Mouse (Mus musculus): ENCODE data around the gene Plaur. TPM values are rescaled to one million over a fixed set of nuclear protein-coding genes. Genes with fewer than 3 reads are reported as not detected.
A peak's percentile ranks its signal among the peaks of the same experiment; 100 is the strongest.

Gene Plaur
- polyA plus RNA-seq, 1 experiment from 2014 or later = 1.4 TPM

GRCm38 (mm10) chr7:24499856-24500577 lies 37.7 kb downstream of the Plaur start:
- Histone ChIP-seq H3K27me3 (ENCODE audit: control insufficient read depth, insufficient read depth, low read length) (peaks cover 18% of the 10 kb centered on the region), H3K9me3 (ENCODE audit: control insufficient read depth, low read length) (no peaks in the 10 kb centered on the region), H3K4me2 (peak overlapping the region; percentile 31; the same call in 1 of the 2 replicates), H3K4me3 (ENCODE audit: low read depth, low read length) (no peak overlapping the region), H3K27ac (ENCODE audit: low read depth, low read length) (no peak overlapping the region), H3K4me1 (ENCODE audit: control insufficient read depth, insufficient read depth, low read length) (peaks cover 20% of the 10 kb centered on the region), H3K36me3 (ENCODE audit: control insufficient read depth, insufficient read depth, low read length) (peaks cover 11% of the 10 kb centered on the region), H3K9ac (ENCODE audit: low read length) (0 out of 2 replicates have a peak overlapping the region, but pooled peaks have one; percentile 10)
- 17% methylated on average over 43 of the region's 43 CpGs for WGBS
- ATAC-seq (ENCODE audit: low FRiP score) (peak; percentile 31; the same call in 1 of the 2 replicates), DNase-seq (ENCODE audit: low spot score, missing footprints) (peak; percentile 92)

GRCm38 (mm10) chr7:24500929-24501328 lies 38.6 kb downstream of the Plaur start:
- Histone ChIP-seq H3K9ac (ENCODE audit: low read length) (no peak overlapping the region), H3K9me3 (ENCODE audit: control insufficient read depth, low read length) (no peaks in the 10 kb centered on the region), H3K4me1 (ENCODE audit: control insufficient read depth, insufficient read depth, low read length) (peaks cover 29% of the 10 kb centered on the region), H3K4me3 (ENCODE audit: low read depth, low read length) (no peak overlapping the region), H3K27ac (ENCODE audit: low read depth, low read length) (no peak overlapping the region), H3K36me3 (ENCODE audit: control insufficient read depth, insufficient read depth, low read length) (peaks cover 11% of the 10 kb centered on the region), H3K4me2 (no peak overlapping the region), H3K27me3 (ENCODE audit: control insufficient read depth, insufficient read depth, low read length) (peaks cover 18% of the 10 kb centered on the region)
- no peak for DNase-seq (ENCODE audit: low spot score, missing footprints)
- WGBS = 29% methylated on average over 7 of the region's 7 CpGs
- no peak for ATAC-seq (ENCODE audit: low FRiP score)

GRCm38 (mm10) chr7:24501492-24501891 lies 39.2 kb downstream of the Plaur start:
- DNase-seq (ENCODE audit: low spot score, missing footprints) = no peak
- Histone ChIP-seq H3K4me2 (no peak overlapping the region), H3K4me3 (ENCODE audit: low read depth, low read length) (no peak overlapping the region), H3K9me3 (ENCODE audit: control insufficient read depth, low read length) (no peaks in the 10 kb centered on the region), H3K27me3 (ENCODE audit: control insufficient read depth, insufficient read depth, low read length) (peaks cover 18% of the 10 kb centered on the region), H3K27ac (ENCODE audit: low read depth, low read length) (no peak overlapping the region), H3K36me3 (ENCODE audit: control insufficient read depth, insufficient read depth, low read length) (peaks cover 11% of the 10 kb centered on the region), H3K4me1 (ENCODE audit: control insufficient read depth, insufficient read depth, low read length) (peaks cover 33% of the 10 kb centered on the region), H3K9ac (ENCODE audit: low read length) (no peak overlapping the region)
- 55% methylated on average over 21 of the region's 21 CpGs for WGBS
- ATAC-seq (ENCODE audit: low FRiP score) = no peak

GRCm38 (mm10) chr7:24504004-24504403 lies 41.7 kb downstream of the Plaur start:
- no peak for DNase-seq (ENCODE audit: low spot score, missing footprints)
- H3K9ac ChIP-seq (ENCODE audit: low read length) = peak overlapping the region; percentile 31; the same call in 1 of the 2 replicates
- no peak overlapping the region for H3K4me3 ChIP-seq (ENCODE audit: low read depth, low read length)
- peaks cover 13% of the 10 kb centered on the region for H3K27me3 ChIP-seq (ENCODE audit: control insufficient read depth, insufficient read depth, low read length)
- H3K9me3 ChIP-seq (ENCODE audit: control insufficient read depth, low read length) = no peaks in the 10 kb centered on the region
- H3K27ac ChIP-seq (ENCODE audit: low read depth, low read length) = no peak overlapping the region
- H3K36me3 ChIP-seq (ENCODE audit: control insufficient read depth, insufficient read depth, low read length) = peaks cover 11% of the 10 kb centered on the region
- peaks cover 41% of the 10 kb centered on the region for H3K4me1 ChIP-seq (ENCODE audit: control insufficient read depth, insufficient read depth, low read length)
- ATAC-seq (ENCODE audit: low FRiP score) = no peak
- no peak overlapping the region for H3K4me2 ChIP-seq
- WGBS = 21% methylated on average over 10 of the region's 10 CpGs

GRCm38 (mm10) chr7:24504868-24505267 lies 42.6 kb downstream of the Plaur start:
- 5% methylated on average over 4 of the region's 4 CpGs for WGBS
- Histone ChIP-seq H3K9ac (ENCODE audit: low read length) (no peak overlapping the region), H3K9me3 (ENCODE audit: control insufficient read depth, low read length) (no peaks in the 10 kb centered on the region), H3K27ac (ENCODE audit: low read depth, low read length) (no peak overlapping the region), H3K4me2 (no peak overlapping the region), H3K36me3 (ENCODE audit: control insufficient read depth, insufficient read depth, low read length) (peaks cover 11% of the 10 kb centered on the region), H3K4me3 (ENCODE audit: low read depth, low read length) (no peak overlapping the region), H3K4me1 (ENCODE audit: control insufficient read depth, insufficient read depth, low read length) (peaks cover 37% of the 10 kb centered on the region), H3K27me3 (ENCODE audit: control insufficient read depth, insufficient read depth, low read length) (peaks cover 5% of the 10 kb centered on the region; the same call in 1 of the 2 replicates)
- ATAC-seq (ENCODE audit: low FRiP score) (no peak), DNase-seq (ENCODE audit: low spot score, missing footprints) (no peak)

- no peak overlapping the region for H3K4me3 ChIP-seq (ENCODE audit: low read depth, low read length)
- peak overlapping the region; percentile 81 for H3K4me2 ChIP-seq
- ATAC-seq (ENCODE audit: low FRiP score) (no peak), DNase-seq (ENCODE audit: low spot score, missing footprints) (peak; percentile 90)
- WGBS = 10% methylated on average over 15 of the region's 15 CpGs
- peak overlapping the region; percentile 100 for H3K27ac ChIP-seq (ENCODE audit: low read depth, low read length)
- H3K4me1 ChIP-seq (ENCODE audit: control insufficient read depth, insufficient read depth, low read length) = peaks cover 37% of the 10 kb centered on the region
- H3K36me3 ChIP-seq (ENCODE audit: control insufficient read depth, insufficient read depth, low read length) = peaks cover 8% of the 10 kb centered on the region
- peaks cover 2% of the 10 kb centered on the region; the same call in 1 of the 2 replicates for H3K27me3 ChIP-seq (ENCODE audit: control insufficient read depth, insufficient read depth, low read length)
- H3K9me3 ChIP-seq (ENCODE audit: control insufficient read depth, low read length) = no peaks in the 10 kb centered on the region
- peak overlapping the region; percentile 97 for H3K9ac ChIP-seq (ENCODE audit: low read length)
Measured at GRCm38 (mm10) chr7:24505447-24506064, 43.3 kb downstream of the Plaur start.

GRCm38 (mm10) chr7:24506065-24506459 lies 43.8 kb downstream of the Plaur start:
- H3K4me3 ChIP-seq (ENCODE audit: low read depth, low read length) = peak overlapping the region; percentile 50
- ATAC-seq (ENCODE audit: low FRiP score) = no peak
- H3K4me1 ChIP-seq (ENCODE audit: control insufficient read depth, insufficient read depth, low read length) = peaks cover 37% of the 10 kb centered on the region
- H3K4me2 ChIP-seq = peak overlapping the region; percentile 81
- H3K27ac ChIP-seq (ENCODE audit: low read depth, low read length) = peak overlapping the region; percentile 100
- peaks cover 3% of the 10 kb centered on the region for H3K36me3 ChIP-seq (ENCODE audit: control insufficient read depth, insufficient read depth, low read length)
- DNase-seq (ENCODE audit: low spot score, missing footprints) = peak; percentile 91
- no peaks in the 10 kb centered on the region for H3K9me3 ChIP-seq (ENCODE audit: control insufficient read depth, low read length)
- peak overlapping the region; percentile 97 for H3K9ac ChIP-seq (ENCODE audit: low read length)
- no peaks in the 10 kb centered on the region for H3K27me3 ChIP-seq (ENCODE audit: control insufficient read depth, insufficient read depth, low read length)
- 10% methylated on average over 3 of the region's 3 CpGs for WGBS

- Histone ChIP-seq H3K27ac (ENCODE audit: low read depth, low read length) (peak overlapping the region; percentile 100), H3K9ac (ENCODE audit: low read length) (peak overlapping the region; percentile 97), H3K36me3 (ENCODE audit: control insufficient read depth, insufficient read depth, low read length) (peaks cover 5% of the 10 kb centered on the region; the same call in 1 of the 2 replicates), H3K4me1 (ENCODE audit: control insufficient read depth, insufficient read depth, low read length) (peaks cover 37% of the 10 kb centered on the region), H3K4me2 (peak overlapping the region; percentile 81), H3K9me3 (ENCODE audit: control insufficient read depth, low read length) (no peaks in the 10 kb centered on the region), H3K4me3 (ENCODE audit: low read depth, low read length) (peak overlapping the region; percentile 50), H3K27me3 (ENCODE audit: control insufficient read depth, insufficient read depth, low read length) (no peaks in the 10 kb centered on the region)
- ATAC-seq (ENCODE audit: low FRiP score) = peak; percentile 5
- no peak for DNase-seq (ENCODE audit: low spot score, missing footprints)
- WGBS = 0% methylated on average over 12 of the region's 12 CpGs
Measured at GRCm38 (mm10) chr7:24506476-24506837, 44.2 kb downstream of the Plaur start.
